Mouse (Mus musculus) Muller cell, postnatal 12 days (primary cell): Measurements from ENCODE around the gene Sp1.

Source experiments
- DNase-seq: peaks from one replicate; pipeline ENCODE4 v3.0.0-alpha.2; 2015; ENCODE audit errors: inconsistent ontology term

Gene Sp1

DNA sequence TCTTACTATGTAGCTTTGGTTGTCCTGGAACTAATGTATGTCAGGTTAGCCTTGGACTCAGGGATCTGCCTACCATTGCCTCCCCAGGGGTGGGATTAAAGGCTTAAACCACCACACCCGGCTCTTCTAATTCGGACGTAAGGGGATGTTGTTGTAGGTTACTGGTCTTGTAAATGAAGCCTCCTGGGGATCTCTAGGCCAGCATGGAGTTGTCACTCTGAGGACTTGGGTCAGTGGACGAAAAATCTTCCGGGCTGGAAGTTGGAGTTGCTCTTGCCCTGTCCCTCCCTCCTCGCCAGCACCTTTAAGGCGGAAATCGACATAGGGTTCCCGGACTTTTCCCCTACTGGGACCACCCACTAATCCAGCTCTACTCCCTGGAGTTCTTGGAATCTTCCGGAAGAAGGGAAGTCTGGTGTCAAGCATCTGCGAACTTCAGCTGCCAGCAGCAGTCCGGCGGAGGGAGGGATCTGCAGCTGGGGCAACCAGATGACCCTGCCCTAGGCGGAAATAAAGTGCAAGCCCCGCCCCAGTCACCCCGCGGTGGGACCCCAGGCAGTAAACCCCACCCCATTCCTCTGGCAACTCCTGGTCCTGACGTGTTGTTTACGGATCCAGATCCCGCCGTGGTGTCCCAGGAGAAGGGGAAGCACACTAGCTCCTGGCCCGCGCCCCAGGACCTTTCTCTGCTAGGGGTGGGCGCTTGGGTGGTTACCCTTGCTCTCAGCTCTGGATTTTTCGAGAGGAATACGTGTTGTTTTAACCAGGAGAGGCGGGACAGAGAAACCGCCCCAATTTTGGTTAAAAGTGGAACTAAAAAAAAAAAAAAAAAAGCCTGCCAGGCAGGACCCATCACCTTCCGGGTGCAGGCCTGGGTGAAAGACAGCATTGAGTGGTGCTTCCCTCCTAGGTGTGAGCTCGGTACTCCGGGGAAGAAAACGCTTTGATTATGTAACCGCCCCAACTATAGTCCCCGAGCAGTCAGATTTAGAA lies 6.4 kb upstream of the Sp1 start:
- DNase-seq = peak; percentile 91

DNA sequence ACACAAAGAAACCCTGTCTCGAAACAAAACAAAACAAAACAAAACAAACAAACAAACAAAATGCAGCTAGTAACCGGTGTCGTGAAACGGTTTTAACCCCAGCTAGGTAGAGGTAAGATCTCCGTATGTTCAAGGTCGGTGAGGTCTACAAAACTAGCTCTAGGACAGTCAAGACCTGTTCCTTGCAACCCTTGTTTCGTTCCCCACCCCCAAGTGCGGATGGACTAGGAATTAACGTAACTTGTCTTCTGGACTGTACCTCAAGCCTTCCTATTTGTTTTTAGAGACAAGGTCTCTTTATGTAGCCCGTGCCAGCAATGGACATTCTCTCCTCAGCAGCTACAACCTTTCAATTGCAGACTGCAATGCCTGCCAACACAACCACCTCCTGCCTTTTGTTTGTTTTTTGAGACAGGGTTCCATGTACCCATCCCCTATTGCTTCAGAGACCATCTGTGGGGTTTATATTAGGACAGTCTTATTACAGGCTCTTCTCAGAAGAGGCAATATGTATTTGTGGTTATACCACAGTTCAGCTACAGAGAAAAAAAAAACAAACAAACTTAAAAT lies 5.4 kb upstream of the Sp1 start:
- DNase-seq = no peak

DNA sequence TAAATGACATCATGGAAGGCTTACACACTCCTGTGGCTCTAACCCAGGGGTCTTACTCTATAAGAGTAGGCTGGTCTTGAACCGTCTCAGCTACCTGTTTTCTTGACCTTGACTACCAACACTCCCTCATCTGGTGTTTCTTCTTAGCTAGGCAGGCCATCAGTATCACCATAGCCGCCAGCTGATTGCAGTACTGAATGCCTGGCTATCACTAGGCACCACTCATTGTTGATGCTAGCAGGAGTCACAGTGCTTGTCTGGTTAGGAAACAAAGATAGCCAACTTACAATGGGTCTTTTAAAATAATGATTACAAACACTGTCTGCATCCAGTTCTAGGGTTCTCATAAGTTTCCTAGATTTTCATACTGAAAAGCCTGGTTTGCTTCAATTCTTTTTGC lies 4.7 kb upstream of the Sp1 start:
- no peak for DNase-seq

DNA sequence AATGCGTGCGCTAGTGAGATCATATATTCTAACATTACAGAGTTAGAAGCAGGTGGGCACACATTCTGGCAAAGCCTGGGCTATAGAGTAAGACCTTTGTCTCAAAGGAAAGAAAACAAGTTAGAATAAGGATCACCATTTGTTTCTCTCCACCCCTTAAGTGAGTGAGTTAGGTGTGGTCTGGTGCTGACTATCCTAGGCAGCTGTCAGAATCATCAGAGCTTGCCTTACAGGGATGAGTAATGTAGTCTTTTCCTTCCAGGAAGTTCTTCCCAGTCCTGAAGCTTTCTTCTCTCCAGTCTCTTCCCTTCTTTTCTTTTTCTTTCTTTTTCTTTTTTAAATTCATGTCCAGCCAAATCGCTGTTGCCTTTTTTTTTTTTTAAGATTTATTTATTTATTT lies 3.7 kb upstream of the Sp1 start:
- DNase-seq = no peak

DNA sequence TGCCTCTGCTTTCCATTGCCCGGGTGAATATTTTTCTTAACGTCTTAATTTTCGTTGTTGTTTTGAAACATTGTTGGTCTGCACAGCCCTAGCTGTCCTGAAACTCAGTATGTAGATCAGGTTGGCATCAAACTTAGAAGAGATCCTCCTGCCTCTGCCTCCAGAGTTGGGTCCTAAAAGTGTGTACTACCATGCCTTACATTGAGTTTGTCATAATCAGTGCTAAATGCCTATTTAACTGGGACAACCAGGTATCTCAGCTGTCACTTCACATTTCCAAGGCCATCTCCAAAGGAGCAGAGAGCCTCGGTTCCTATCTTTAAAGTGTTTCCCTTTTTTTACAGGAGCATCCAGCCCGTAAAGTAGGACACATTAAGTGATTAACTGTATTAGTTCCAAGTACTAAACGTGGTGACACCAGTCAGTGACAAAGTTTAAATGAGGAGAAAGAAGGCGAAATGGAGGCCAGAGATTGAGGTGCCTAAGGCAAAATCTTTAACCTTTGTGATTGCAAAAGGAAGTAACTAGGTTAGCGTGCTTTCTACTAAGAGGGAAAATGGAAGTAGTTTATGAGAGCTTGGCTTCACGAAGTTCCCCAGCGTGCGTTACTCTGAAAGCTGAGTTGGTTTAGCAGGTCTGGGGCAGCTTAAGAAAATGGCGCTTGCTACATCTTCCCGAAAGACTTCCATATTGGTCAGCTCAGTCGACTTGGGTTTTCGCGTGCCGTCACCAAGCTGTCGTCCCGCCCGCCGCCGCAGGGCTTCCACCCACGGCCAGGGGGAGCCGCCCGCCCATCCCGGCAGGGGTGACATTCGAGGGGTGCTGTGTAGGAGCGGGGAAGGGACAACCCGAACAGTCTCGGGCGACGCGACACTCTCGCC lies 1.1 kb upstream of the Sp1 start:
- peak; percentile 15 for DNase-seq

DNA sequence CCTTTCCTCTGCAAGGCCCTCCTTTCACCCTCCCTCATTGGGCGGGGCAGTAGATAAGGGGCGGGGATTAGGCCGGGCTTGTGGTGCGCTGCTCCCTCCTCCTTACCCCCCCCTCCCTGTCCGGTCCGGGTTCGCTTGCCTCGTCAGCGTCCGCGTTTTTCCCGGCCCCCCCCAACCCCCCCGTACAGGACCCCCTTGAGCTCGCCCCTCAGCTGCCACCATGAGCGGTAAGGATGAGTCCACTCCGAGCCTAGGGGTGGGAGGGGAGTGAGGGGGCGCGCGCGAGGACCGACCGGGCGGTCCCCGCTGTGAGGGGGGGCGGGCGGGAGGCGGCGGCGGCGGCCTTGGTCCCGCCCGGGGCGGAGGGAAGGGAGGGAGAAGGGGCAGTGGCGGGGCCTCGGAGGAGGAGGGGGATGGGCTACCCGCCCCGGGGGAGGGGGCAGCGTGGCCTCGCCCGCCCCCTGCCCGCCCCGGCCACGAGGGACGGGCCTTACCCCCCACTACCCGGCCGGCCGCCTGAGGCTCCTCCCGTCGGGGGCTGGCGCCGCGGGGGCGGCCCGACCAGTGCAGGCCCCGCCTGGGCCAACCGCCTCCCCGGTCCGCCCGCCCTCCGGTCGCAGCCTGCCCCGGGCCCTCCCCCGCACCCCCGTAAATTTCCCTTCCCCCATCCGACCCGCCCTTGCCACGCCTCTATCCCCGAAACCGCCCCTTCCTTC lies 411 bp downstream of the Sp1 start:
- DNase-seq = peak; percentile 97

DNA sequence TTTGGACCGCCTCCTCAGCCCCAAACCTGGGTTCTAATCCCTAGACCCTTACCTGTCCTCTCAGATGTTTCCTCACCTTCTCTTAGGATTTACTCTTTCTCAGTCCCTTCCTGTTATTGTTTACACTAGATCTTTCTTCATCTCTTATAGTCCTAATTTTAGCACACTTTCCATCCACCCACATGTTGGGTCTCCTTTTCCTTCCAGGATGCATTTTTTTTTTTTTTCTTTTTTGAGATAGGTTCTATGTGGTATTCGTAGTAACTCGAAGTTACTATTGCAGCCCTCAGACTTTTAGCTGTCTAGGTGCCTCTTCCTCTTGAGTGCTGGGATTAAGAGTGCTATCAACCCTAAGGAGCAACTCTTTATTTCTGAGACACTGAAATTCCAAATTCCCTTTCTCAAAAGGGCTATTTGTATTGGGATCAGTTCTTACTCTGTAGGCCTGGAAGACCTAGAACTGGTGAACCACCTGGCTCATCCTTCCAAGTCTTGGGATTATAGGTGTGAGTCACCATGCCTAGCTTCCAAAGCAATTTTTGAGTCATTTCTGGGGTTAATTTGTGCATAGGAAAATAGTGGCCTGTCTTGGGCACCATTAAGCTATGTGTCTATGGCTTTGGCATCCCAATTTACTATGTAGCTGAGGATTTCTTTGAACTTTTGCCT lies 1.1 kb downstream of the Sp1 start:
- DNase-seq = no peak

DNA sequence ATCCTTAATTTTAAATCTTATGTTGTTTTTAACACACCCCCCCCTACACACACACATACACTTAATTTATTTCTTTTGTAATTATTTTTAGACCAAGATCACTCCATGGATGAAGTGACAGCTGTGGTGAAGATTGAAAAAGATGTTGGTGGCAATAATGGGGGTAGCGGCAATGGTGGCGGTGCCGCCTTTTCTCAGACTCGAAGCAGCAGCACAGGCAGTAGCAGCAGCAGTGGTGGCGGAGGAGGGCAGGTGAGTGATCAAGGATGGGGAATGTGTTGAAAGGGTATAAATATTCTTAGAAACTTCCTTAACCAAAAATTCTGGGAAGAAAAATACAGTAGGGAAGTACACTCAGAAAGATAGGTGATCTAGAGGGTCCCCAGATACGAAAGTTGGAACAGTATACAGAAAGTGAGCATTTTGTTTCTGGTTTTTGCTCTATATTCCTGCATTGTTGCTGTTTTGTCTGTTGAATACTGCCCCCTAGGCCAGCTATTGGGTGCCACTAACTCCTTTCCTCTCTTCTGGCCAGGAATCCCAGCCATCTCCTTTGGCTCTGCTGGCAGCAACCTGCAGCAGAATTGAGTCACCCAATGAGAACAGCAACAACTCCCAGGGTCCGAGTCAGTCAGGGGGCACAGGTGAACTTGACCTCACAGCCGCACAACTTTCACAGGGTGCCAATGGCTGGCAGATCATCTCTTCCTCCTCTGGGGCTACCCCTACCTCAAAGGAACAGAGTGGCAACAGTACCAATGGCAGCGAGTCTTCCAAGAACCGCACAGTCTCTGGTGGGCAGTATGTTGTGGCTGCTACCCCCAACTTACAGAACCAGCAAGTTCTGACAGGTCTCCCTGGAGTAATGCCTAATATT lies 2.0 kb downstream of the Sp1 start:
- no peak for DNase-seq

DNA sequence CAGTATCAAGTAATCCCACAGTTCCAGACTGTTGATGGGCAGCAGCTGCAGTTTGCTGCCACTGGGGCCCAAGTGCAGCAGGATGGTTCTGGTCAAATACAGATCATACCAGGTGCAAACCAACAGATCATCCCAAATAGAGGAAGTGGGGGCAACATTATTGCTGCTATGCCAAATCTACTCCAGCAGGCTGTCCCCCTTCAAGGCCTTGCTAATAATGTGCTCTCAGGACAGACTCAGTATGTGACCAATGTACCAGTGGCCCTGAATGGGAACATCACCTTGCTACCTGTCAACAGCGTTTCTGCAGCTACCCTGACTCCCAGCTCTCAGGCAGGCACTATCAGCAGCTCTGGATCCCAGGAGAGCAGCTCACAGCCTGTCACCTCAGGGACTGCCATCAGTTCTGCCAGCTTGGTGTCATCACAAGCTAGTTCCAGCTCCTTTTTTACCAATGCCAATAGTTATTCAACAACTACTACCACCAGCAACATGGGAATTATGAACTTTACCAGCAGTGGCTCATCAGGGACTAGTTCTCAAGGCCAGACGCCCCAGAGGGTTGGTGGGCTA lies 2.7 kb downstream of the Sp1 start:
- DNase-seq = no peak

DNA sequence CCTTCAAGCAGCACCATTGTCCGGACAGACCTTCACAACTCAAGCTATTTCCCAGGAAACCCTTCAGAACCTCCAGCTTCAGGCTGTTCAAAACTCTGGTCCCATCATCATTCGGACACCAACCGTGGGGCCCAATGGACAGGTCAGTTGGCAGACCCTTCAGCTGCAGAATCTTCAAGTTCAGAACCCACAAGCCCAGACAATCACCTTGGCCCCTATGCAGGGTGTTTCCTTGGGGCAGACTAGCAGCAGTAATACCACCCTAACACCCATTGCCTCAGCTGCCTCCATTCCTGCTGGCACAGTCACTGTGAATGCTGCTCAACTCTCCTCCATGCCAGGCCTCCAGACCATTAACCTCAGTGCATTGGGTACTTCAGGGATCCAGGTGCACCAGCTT lies 3.3 kb downstream of the Sp1 start:
- DNase-seq = no peak

DNA sequence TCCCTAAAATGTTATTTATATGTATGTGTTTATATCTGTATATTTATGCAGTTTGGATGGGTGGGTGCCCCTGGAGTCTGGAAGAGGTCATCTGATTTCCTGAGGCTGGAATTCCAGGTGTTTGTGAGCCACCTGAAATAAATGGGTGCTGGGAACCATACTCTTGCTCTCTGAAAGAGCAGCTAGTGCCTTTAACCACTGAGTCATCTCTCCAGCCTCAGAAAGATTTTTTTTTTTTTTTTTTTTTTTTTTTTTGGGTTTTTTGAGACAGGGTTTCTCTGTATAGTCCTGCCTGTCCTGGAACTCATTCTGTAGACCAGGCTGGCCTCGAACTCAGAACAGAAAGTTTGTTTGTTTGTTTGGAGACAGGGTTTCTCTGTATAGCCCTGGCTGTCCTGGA lies 5.1 kb downstream of the Sp1 start:
- DNase-seq = no peak

DNA sequence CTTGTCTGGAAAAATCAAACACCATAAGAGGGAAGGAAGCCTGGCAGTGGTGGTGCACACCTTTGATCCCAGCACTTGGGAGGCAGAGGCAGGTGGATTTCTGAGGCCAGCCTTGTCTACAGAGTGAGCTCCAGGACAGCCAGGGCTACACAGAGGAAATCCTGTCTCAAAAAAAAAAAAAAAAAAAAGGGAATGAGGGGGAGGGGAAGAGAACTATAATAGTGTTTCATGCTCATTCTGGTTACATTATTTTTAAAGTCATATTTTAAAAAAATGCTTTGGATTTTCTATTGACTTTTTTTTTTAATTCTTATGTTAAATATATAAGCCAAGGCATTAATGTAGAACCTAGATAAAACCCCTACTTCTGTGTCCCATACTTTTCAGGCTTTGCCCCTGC lies 7.7 kb downstream of the Sp1 start:
- no peak for DNase-seq

DNA sequence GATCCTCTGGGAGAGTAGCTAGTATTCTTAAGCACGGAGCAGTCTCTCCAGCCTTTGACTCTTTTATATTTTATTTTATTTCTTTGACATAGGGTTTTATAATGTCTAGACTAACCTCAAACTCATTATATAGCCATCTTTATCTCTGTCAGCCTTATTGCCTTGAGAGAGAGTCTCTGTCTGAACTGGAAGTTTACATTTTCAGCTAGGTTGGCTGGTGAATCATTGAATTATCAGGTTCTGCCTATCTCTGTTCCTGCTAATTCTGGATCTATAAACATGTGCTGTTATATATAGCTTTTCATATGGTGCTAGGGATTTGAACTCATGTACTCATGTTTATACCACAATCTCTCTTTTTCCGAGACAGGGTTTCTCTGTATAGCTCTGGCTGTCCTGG lies 11.6 kb downstream of the Sp1 start:
- no peak for DNase-seq

DNA sequence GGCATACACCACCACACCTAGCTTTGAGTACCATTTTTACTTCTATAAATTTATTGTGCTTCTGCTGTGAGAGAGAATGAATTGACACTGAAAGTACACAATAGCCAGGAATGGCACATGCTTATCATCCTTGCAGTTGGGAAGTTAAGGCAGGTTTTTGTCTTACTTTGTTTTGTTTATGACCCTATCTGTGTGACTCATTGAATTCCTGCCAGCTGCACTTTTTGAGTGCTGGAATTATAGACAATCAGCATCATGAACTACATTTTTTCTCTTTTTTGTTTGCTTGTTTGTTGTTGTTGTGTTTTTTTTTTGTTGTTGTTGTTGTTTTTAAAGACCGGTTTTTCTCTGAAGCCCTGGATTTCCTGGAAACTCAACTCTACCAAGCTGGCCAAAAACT lies 15.0 kb downstream of the Sp1 start:
- DNase-seq = peak; percentile 40

DNA sequence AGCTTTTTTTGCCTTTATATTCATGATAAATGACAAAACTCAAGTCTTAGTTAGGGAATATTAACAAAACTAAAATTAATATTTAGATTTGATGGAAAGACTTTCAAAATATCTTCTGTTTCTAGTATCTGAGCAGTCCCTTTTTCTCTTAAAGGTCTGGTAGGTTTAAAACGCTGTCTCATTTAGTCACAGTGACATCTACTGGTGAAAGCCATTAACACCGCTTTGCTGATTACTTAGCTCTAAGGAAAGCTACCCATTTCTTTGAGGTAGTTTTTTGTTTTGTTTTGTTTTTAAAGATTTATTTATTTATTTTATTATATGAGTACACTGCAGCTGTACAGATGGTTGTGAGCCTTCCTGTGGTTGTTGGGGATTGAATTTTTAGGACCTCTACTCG lies 15.5 kb downstream of the Sp1 start:
- DNase-seq = peak; percentile 51

DNA sequence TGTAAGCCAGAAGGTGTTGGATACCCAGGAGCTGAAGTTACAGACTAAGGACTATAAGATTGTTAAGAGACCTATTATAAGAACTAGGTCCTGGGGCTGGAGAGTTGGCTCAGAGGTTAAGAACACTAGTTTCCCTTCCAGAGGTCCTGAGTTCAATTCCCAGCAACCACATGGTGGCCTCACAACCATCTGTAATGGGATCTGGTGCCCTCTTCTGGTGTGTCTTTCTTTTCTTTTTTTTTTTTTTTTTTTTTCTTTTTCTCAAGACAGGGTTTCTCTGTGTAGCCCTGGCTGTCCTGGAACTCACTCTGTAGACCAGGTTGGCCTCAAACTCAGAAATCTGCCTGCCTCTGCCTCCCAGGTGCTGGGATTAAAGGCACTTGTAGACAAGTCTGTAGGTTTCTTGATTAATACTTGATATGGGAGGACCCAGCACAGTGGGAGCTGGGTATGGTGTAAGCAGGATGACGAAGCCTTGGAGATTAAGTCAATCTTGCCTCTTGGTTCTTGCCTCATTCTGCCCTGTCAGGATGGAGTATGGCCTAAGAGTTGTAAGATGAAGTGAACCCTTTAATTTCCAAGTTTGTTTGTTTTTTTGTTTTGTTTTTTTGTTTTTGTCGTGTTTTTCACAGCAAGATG lies 17.8 kb downstream of the Sp1 start:
- no peak for DNase-seq

DNA sequence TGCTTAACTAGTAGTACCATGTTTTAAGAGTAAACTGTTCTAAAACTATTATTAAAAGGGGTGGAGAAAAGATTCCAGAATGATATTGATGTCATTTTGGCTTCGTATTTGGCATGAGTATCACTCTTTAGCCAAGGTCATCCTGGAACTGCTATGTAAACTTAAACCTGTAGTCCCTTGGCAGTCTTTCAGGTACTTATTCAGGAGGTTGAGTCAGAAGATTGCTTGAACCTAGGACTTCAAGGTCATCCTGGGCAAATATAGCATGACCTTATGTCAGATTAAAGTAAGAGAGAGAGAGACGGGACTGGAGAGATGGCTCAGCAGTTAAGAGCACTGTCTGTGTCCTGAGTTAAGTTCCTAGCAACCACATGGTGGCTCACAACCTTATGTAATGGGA lies 18.7 kb downstream of the Sp1 start:
- DNase-seq = no peak

DNA sequence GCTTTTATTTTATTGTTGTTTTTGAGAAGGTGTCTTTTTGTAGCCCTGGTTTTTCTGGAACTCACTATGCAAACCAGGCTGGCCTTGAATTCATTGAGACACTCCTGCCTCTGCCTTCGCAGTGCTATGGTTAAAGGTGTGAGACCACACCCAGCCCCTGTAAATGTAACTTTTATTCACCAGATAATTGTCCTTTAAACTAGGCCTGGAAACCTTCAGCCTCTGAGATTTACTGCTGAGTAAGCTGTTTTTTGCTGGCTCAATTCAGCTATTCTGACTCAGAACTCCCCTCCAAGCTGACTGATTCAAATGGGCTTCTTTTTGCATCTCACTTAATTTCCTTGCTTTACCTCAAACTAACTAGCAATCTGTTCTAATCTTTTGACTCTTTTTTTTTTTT lies 21.0 kb downstream of the Sp1 start:
- no peak for DNase-seq

DNA sequence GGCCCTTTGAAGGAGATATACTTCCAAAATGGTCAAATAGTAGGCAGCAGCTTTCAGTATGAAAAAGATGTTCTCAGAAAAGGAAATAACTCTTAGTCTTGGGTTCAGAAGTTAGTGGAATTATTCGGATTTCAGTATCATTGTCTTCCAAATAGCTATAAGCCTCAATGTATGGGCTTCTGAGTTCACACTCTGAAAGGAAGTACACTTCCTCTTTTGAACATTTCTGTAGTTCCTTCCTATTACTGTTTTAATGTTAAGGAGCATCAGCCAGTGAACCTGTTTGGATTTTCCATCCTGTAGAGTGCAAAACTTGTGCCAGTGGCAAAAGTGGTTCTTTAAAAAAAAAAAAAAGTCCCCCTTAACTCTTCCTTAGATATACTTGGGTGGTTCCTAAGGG lies 26.1 kb downstream of the Sp1 start:
- DNase-seq = no peak
